Mouse (Mus musculus) layer of hippocampus, adult 11-12 months (tissue): ENCODE measurements at regions not wholly inside any gene's neighbourhood (a gene's known extent, or its start where the extent isn't known, plus 50 kb on each side); places are given as distances from the start of the nearest gene placed in this dataset.

ENCODE experiments used
- DNase-seq: peaks from one replicate; pipeline ENCODE4 v3.0.0; 2022; ENCODE audit warnings: low spot score

- DNase-seq, result no peak
Measured at GRCm38 (mm10) chr3:38397615-38397956, 87.1 kb downstream of the Ankrd50 start.

- DNase-seq, result no peak
Measured at GRCm38 (mm10) chr3:38396760-38397614, 87.7 kb downstream of the Ankrd50 start.

GRCm38 (mm10) chr3:38394308-38394707, 90.3 kb downstream of the Ankrd50 start:
- DNase-seq, result no peak

GRCm38 (mm10) chr3:38389647-38390046, 95.0 kb downstream of the Ankrd50 start:
- DNase-seq, result no peak

- no peak for DNase-seq
Measured at GRCm38 (mm10) chr3:38388961-38389360, 95.7 kb downstream of the Ankrd50 start.

GRCm38 (mm10) chr3:38382743-38383142, 101.9 kb downstream of the Ankrd50 start:
- no peak for DNase-seq

- no peak for DNase-seq
Measured at GRCm38 (mm10) chr3:38381623-38382022, 103.0 kb downstream of the Ankrd50 start.

- no peak for DNase-seq
Measured at GRCm38 (mm10) chr3:38373690-38374089, 111.0 kb downstream of the Ankrd50 start.

- DNase-seq, result no peak
Measured at GRCm38 (mm10) chr3:38371702-38372101, 112.9 kb downstream of the Ankrd50 start.

GRCm38 (mm10) chr3:38363888-38364287, 120.8 kb downstream of the Ankrd50 start:
- no peak for DNase-seq

GRCm38 (mm10) chr3:38361411-38361810, 123.2 kb downstream of the Ankrd50 start:
- DNase-seq, result no peak

- no peak for DNase-seq
Measured at GRCm38 (mm10) chr3:38360974-38361373, 123.7 kb downstream of the Ankrd50 start.

- DNase-seq, result no peak
Measured at GRCm38 (mm10) chr3:38360421-38360921, 124.2 kb downstream of the Ankrd50 start.

- no peak for DNase-seq
Measured at GRCm38 (mm10) chr3:38357905-38358491, 126.6 kb downstream of the Ankrd50 start.

GRCm38 (mm10) chr3:38344283-38344682, 140.4 kb downstream of the Ankrd50 start:
- no peak for DNase-seq

GRCm38 (mm10) chr3:38341666-38342065, 143.0 kb downstream of the Ankrd50 start:
- no peak for DNase-seq

- no peak for DNase-seq
Measured at GRCm38 (mm10) chr3:38333321-38333910, 151.2 kb downstream of the Ankrd50 start.

GRCm38 (mm10) chr3:38331169-38331568, 153.5 kb downstream of the Ankrd50 start:
- no peak for DNase-seq

GRCm38 (mm10) chr3:38327286-38327685, 157.4 kb downstream of the Ankrd50 start:
- no peak for DNase-seq

- DNase-seq, result no peak
Measured at GRCm38 (mm10) chr3:38326211-38326610, 158.4 kb downstream of the Ankrd50 start.

GRCm38 (mm10) chr3:38324663-38325062, 160.0 kb downstream of the Ankrd50 start:
- no peak for DNase-seq

- DNase-seq, result no peak
Measured at GRCm38 (mm10) chr3:38322426-38322825, 162.2 kb downstream of the Ankrd50 start.

- no peak for DNase-seq
Measured at GRCm38 (mm10) chr3:38321620-38322019, 163.0 kb downstream of the Ankrd50 start.
